Mouse (Mus musculus): ENCODE measurements around the gene Zc3h10. TPM values are rescaled to one million over a fixed set of nuclear protein-coding genes. Genes with fewer than 3 reads are reported as not detected.

Zc3h10 gene
- polyA plus RNA-seq, 1 experiment, result 18.7 TPM

GRCm38 (mm10) chr10:128587697-128588096 is 40.1 kb upstream of the Zc3h10 start:
- WGBS, result 67% methylated on average over 8 of the region's 8 CpGs
- Histone ChIP-seq H3K4me1 (ENCODE audit: control insufficient read depth, insufficient read depth, low read length) (peaks cover 3% of the 10 kb centered on the region; the same call in 1 of the 2 replicates), H3K4me3 (replicated peaks; ENCODE audit: insufficient read depth, low read depth, low read length) (no peak overlapping the region), H3K27ac (ENCODE audit: insufficient read depth, low read length) (no peak overlapping the region), H3K27me3 (ENCODE audit: control insufficient read depth, insufficient read depth, low read length) (0 out of 2 replicates have a peak, but pooled peaks cover 1% of the 10 kb centered on the region)
- TF ChIP-seq CTCF (IDR thresholded peaks at IDR 0.05; ENCODE audit: borderline replicate concordance, insufficient read depth, low read depth, low read length), result no peak
- no peak for TF ChIP-seq POLR2A (IDR thresholded peaks at IDR 0.05; ENCODE audit: borderline replicate concordance, insufficient read depth, low read length)
- DNase-seq, result no peak

- Histone ChIP-seq H3K4me3 (replicated peaks; ENCODE audit: insufficient read depth, low read depth, low read length) (no peak overlapping the region), H3K27ac (ENCODE audit: insufficient read depth, low read length) (peak overlapping the region; percentile 27; the same call in 1 of the 2 replicates), H3K4me1 (ENCODE audit: control insufficient read depth, insufficient read depth, low read length) (peaks cover 3% of the 10 kb centered on the region; the same call in 1 of the 2 replicates), H3K27me3 (ENCODE audit: control insufficient read depth, insufficient read depth, low read length) (0 out of 2 replicates have a peak, but pooled peaks cover 1% of the 10 kb centered on the region)
- 53% methylated on average over 4 of the region's 4 CpGs for WGBS
- no peak for TF ChIP-seq CTCF (IDR thresholded peaks at IDR 0.05; ENCODE audit: borderline replicate concordance, insufficient read depth, low read depth, low read length)
- no peak for TF ChIP-seq POLR2A (IDR thresholded peaks at IDR 0.05; ENCODE audit: borderline replicate concordance, insufficient read depth, low read length)
- no peak for DNase-seq
Measured at GRCm38 (mm10) chr10:128587120-128587519, 39.5 kb upstream of the Zc3h10 start.

GRCm38 (mm10) chr10:128586546-128586945 is 39.0 kb upstream of the Zc3h10 start:
- H3K4me1 ChIP-seq (ENCODE audit: control insufficient read depth, insufficient read depth, low read length), result peaks cover 3% of the 10 kb centered on the region; the same call in 1 of the 2 replicates
- 0 out of 2 replicates have a peak, but pooled peaks cover 1% of the 10 kb centered on the region for H3K27me3 ChIP-seq (ENCODE audit: control insufficient read depth, insufficient read depth, low read length)
- no peak overlapping the region for H3K4me3 ChIP-seq (replicated peaks; ENCODE audit: insufficient read depth, low read depth, low read length)
- 0 out of 2 replicates have a peak overlapping the region, but pooled peaks have one; percentile 27 for H3K27ac ChIP-seq (ENCODE audit: insufficient read depth, low read length)
- TF ChIP-seq CTCF (IDR thresholded peaks at IDR 0.05; ENCODE audit: borderline replicate concordance, insufficient read depth, low read depth, low read length) (no peak), POLR2A (IDR thresholded peaks at IDR 0.05; ENCODE audit: borderline replicate concordance, insufficient read depth, low read length) (no peak)
- WGBS, result 16% methylated on average over 1 of the region's 1 CpGs
- peak in 1 of 2 experiments; percentile 20 for DNase-seq

- Histone ChIP-seq H3K4me1 (ENCODE audit: control insufficient read depth, insufficient read depth, low read length) (peaks cover 3% of the 10 kb centered on the region; the same call in 1 of the 2 replicates), H3K27me3 (ENCODE audit: control insufficient read depth, insufficient read depth, low read length) (0 out of 2 replicates have a peak, but pooled peaks cover under 1% of the 10 kb centered on the region), H3K4me3 (replicated peaks; ENCODE audit: insufficient read depth, low read depth, low read length) (no peak overlapping the region), H3K27ac (ENCODE audit: insufficient read depth, low read length) (no peak overlapping the region)
- no peak for DNase-seq
- 17% methylated on average over 4 of the region's 4 CpGs for WGBS
- TF ChIP-seq CTCF (IDR thresholded peaks at IDR 0.05; ENCODE audit: borderline replicate concordance, insufficient read depth, low read depth, low read length) (no peak), POLR2A (IDR thresholded peaks at IDR 0.05; ENCODE audit: borderline replicate concordance, insufficient read depth, low read length) (no peak)
Measured at GRCm38 (mm10) chr10:128584386-128584785, 36.8 kb upstream of the Zc3h10 start.

GRCm38 (mm10) chr10:128583644-128584043 is 36.1 kb upstream of the Zc3h10 start:
- no peak for TF ChIP-seq CTCF (IDR thresholded peaks at IDR 0.05; ENCODE audit: borderline replicate concordance, insufficient read depth, low read depth, low read length)
- TF ChIP-seq POLR2A (IDR thresholded peaks at IDR 0.05; ENCODE audit: borderline replicate concordance, insufficient read depth, low read length), result no peak
- Histone ChIP-seq H3K4me3 (replicated peaks; ENCODE audit: insufficient read depth, low read depth, low read length) (peak overlapping the region; percentile 20), H3K27ac (ENCODE audit: insufficient read depth, low read length) (no peak overlapping the region), H3K4me1 (ENCODE audit: control insufficient read depth, insufficient read depth, low read length) (0 out of 2 replicates have a peak, but pooled peaks cover 3% of the 10 kb centered on the region), H3K27me3 (ENCODE audit: control insufficient read depth, insufficient read depth, low read length) (no peaks in the 10 kb centered on the region)
- DNase-seq, result peak; percentile 54 to 71
- WGBS, result 17% methylated on average over 7 of the region's 7 CpGs

- Histone ChIP-seq H3K27ac (ENCODE audit: insufficient read depth, low read length) (no peak overlapping the region), H3K4me3 (replicated peaks; ENCODE audit: insufficient read depth, low read depth, low read length) (no peak overlapping the region), H3K27me3 (ENCODE audit: control insufficient read depth, insufficient read depth, low read length) (no peaks in the 10 kb centered on the region), H3K4me1 (ENCODE audit: control insufficient read depth, insufficient read depth, low read length) (0 out of 2 replicates have a peak, but pooled peaks cover 3% of the 10 kb centered on the region)
- DNase-seq, result no peak
- 73% methylated on average over 4 of the region's 4 CpGs for WGBS
- TF ChIP-seq CTCF (IDR thresholded peaks at IDR 0.05; ENCODE audit: borderline replicate concordance, insufficient read depth, low read depth, low read length) (no peak), POLR2A (IDR thresholded peaks at IDR 0.05; ENCODE audit: borderline replicate concordance, insufficient read depth, low read length) (no peak)
Measured at GRCm38 (mm10) chr10:128579731-128580130, 32.2 kb upstream of the Zc3h10 start.

- H3K27ac ChIP-seq (ENCODE audit: insufficient read depth, low read length), result no peak overlapping the region
- 0 out of 2 replicates have a peak, but pooled peaks cover 3% of the 10 kb centered on the region for H3K4me1 ChIP-seq (ENCODE audit: control insufficient read depth, insufficient read depth, low read length)
- H3K4me3 ChIP-seq (replicated peaks; ENCODE audit: insufficient read depth, low read depth, low read length), result no peak overlapping the region
- no peaks in the 10 kb centered on the region for H3K27me3 ChIP-seq (ENCODE audit: control insufficient read depth, insufficient read depth, low read length)
- TF ChIP-seq POLR2A (IDR thresholded peaks at IDR 0.05; ENCODE audit: borderline replicate concordance, insufficient read depth, low read length) (no peak), CTCF (IDR thresholded peaks at IDR 0.05; ENCODE audit: borderline replicate concordance, insufficient read depth, low read depth, low read length) (no peak)
- DNase-seq, result no peak
- 93% methylated on average over 3 of the region's 3 CpGs for WGBS
Measured at GRCm38 (mm10) chr10:128579298-128579697, 31.7 kb upstream of the Zc3h10 start.

- WGBS, result 79% methylated on average over 11 of the region's 11 CpGs
- TF ChIP-seq POLR2A (IDR thresholded peaks at IDR 0.05; ENCODE audit: borderline replicate concordance, insufficient read depth, low read length) (no peak), CTCF (IDR thresholded peaks at IDR 0.05; ENCODE audit: borderline replicate concordance, insufficient read depth, low read depth, low read length) (no peak)
- Histone ChIP-seq H3K4me3 (replicated peaks; ENCODE audit: insufficient read depth, low read depth, low read length) (no peak overlapping the region), H3K27ac (ENCODE audit: insufficient read depth, low read length) (no peak overlapping the region), H3K4me1 (ENCODE audit: control insufficient read depth, insufficient read depth, low read length) (no peaks in the 10 kb centered on the region), H3K27me3 (ENCODE audit: control insufficient read depth, insufficient read depth, low read length) (no peaks in the 10 kb centered on the region)
- no peak for DNase-seq
Measured at GRCm38 (mm10) chr10:128578330-128578729, 30.8 kb upstream of the Zc3h10 start.

Measured in cerebellum, adult 2 months (tissue).